Mouse (Mus musculus) heart, adult 9 months (tissue): ENCODE data around the gene Cd8b1.
"Not testable (repeated sequence)": the region's sequence is repeated elsewhere in the genome, so short reads cannot be mapped to it uniquely, and the experiment has no call there.

Experiments used
- DNase-seq, 2 experiments: peaks; one replicate each; pipeline ENCODE4 v3.0.0; 2022; ENCODE audit warnings: low spot score in 2 of 2

Cd8b1 gene

GRCm38 (mm10) chr6:71322491-71322921, at the start of gene Cd8b1:
Gene Cd8b1, plus strand, starts transcription at chr6:71322788.
- DNase-seq: no peak

- DNase-seq: no peak
Measured at GRCm38 (mm10) chr6:71273715-71274114, 48.9 kb upstream of the Cd8b1 start.

GRCm38 (mm10) chr6:71274621-71275020, 48.0 kb upstream of the Cd8b1 start:
- DNase-seq: no peak

- DNase-seq: peak in 1 of 2 experiments; percentile 21
Measured at GRCm38 (mm10) chr6:71279418-71279817, 43.2 kb upstream of the Cd8b1 start.

- DNase-seq: peak; percentile 39 to 53
Measured at GRCm38 (mm10) chr6:71293509-71293908, 29.1 kb upstream of the Cd8b1 start.

- DNase-seq: no peak
Measured at GRCm38 (mm10) chr6:71295303-71295702, 27.3 kb upstream of the Cd8b1 start.

- no peak for DNase-seq
Measured at GRCm38 (mm10) chr6:71298051-71298450, 24.5 kb upstream of the Cd8b1 start.

GRCm38 (mm10) chr6:71298751-71299150, 23.8 kb upstream of the Cd8b1 start:
- DNase-seq: no peak

- no peak for DNase-seq
Measured at GRCm38 (mm10) chr6:71302097-71302731, 20.4 kb upstream of the Cd8b1 start.

- DNase-seq: no peak
Measured at GRCm38 (mm10) chr6:71307486-71307885, 15.1 kb upstream of the Cd8b1 start.

GRCm38 (mm10) chr6:71321826-71322283, 733 bp upstream of the Cd8b1 start, which contains the start of gene Smyd1:
Gene Smyd1, minus strand, starts transcription at chr6:71322233.
- DNase-seq: no peak

- no peak for DNase-seq
Measured at GRCm38 (mm10) chr6:71324816-71325215, 2.2 kb downstream of the Cd8b1 start.

- DNase-seq: no peak
Measured at GRCm38 (mm10) chr6:71329881-71330280, 7.3 kb downstream of the Cd8b1 start.

- DNase-seq: no peak
Measured at GRCm38 (mm10) chr6:71330486-71330885, 7.9 kb downstream of the Cd8b1 start.

- not testable (repeated sequence) for DNase-seq
Measured at GRCm38 (mm10) chr6:71331491-71331890, 8.9 kb downstream of the Cd8b1 start.

- DNase-seq: no peak
Measured at GRCm38 (mm10) chr6:71332236-71332965, 9.8 kb downstream of the Cd8b1 start.

- DNase-seq: no peak
Measured at GRCm38 (mm10) chr6:71333031-71333430, 10.4 kb downstream of the Cd8b1 start.

GRCm38 (mm10) chr6:71333578-71334273, 11.1 kb downstream of the Cd8b1 start:
- DNase-seq: no peak

- DNase-seq: no peak
Measured at GRCm38 (mm10) chr6:71337666-71338065, 15.1 kb downstream of the Cd8b1 start.

- no peak for DNase-seq
Measured at GRCm38 (mm10) chr6:71338941-71339340, 16.4 kb downstream of the Cd8b1 start.

- no peak for DNase-seq
Measured at GRCm38 (mm10) chr6:71339351-71339750, 16.8 kb downstream of the Cd8b1 start.

- no peak for DNase-seq
Measured at GRCm38 (mm10) chr6:71341179-71341578, 18.6 kb downstream of the Cd8b1 start.
